In genomic region chr10:119326912-119327311, GRCm38 (mm10) we compare ENCODE assay signal across 17 mouse cellular contexts.
DNase-seq lines count a peak whose midpoint lies in the region; ATAC-seq lines count a peak whose summit lies in the region.
"Had no signal": no experiment of that assay in that cellular context is flagged by ENCODE, and none has a peak within 500 bp of the region (broad histone marks: within the 10 kb centered on the region; RNA-seq: fewer than 3 reads in every experiment).

No protein-coding gene starts in this region.

- no peaks in the 10 kb centered on the region for H3K9me3 ChIP-seq in neural tube, embryonic 15.5 days (replicated peaks)
- H3K9me3 ChIP-seq: embryonic facial prominence, embryonic 12.5 days; forebrain, embryonic 13.5 days; limb, embryonic 15.5 days; lung, embryonic 15.5 days had no signal

- no peak overlapping the region for H3K9ac ChIP-seq in neural tube, embryonic 15.5 days (replicated peaks)
- H3K9ac ChIP-seq: embryonic facial prominence, embryonic 12.5 days; forebrain, embryonic 13.5 days; limb, embryonic 15.5 days; lung, embryonic 15.5 days had no signal

- no peak for ATAC-seq in neural tube, embryonic 15.5 days (ENCODE audit: low FRiP score)
- no peak for ATAC-seq in megakaryocyte-erythroid progenitor cell, adult 5-6 weeks (replicated peaks; ENCODE audit: low FRiP score, low TSS enrichment, poor library complexity, severe bottlenecking)
- ATAC-seq: forebrain, embryonic 13.5 days; intestine, postnatal 0 days had no signal

- no peak overlapping the region for H3K4me3 ChIP-seq in neural tube, embryonic 15.5 days (replicated peaks)
- H3K4me3 ChIP-seq: embryonic facial prominence, embryonic 12.5 days; forebrain, embryonic 13.5 days; limb, embryonic 15.5 days; lung, embryonic 15.5 days had no signal

- no peaks in the 10 kb centered on the region for H3K4me1 ChIP-seq in neural tube, embryonic 15.5 days
- H3K4me1 ChIP-seq: embryonic facial prominence, embryonic 12.5 days; forebrain, embryonic 13.5 days; limb, embryonic 15.5 days; lung, embryonic 15.5 days had no signal

- no peaks in the 10 kb centered on the region for H3K27me3 ChIP-seq in neural tube, embryonic 15.5 days (replicated peaks)
- H3K27me3 ChIP-seq: embryonic facial prominence, embryonic 12.5 days; forebrain, embryonic 13.5 days; limb, embryonic 15.5 days; lung, embryonic 15.5 days had no signal

- DNase-seq in adrenal gland, postnatal 10 days = peak; percentile 7
- DNase-seq in adrenal gland, postnatal 25 days = no peak
- DNase-seq in neural tube, embryonic 10.5 days (ENCODE audit: extremely low spot score, low spot score) = peak; percentile 28
- peak; percentile 18 for DNase-seq in hindlimb bud, embryonic 11.5 days (ENCODE audit: extremely low spot score, low read depth, low spot score)
- no peak for DNase-seq in cerebellum, adult 9-10 months
- no peak for DNase-seq in cerebellum, postnatal 4 days (ENCODE audit: low spot score in 2 of 2)
- DNase-seq: cerebellum, adult 11 months; heart, postnatal 14 days; right cerebral cortex, postnatal 25 days; thymus, adult 18-20 months had no signal

- H3K36me3 ChIP-seq in neural tube, embryonic 15.5 days = no peaks in the 10 kb centered on the region
- H3K36me3 ChIP-seq: embryonic facial prominence, embryonic 12.5 days; limb, embryonic 15.5 days; lung, embryonic 15.5 days had no signal

- H3K4me2 ChIP-seq in neural tube, embryonic 15.5 days = no peak overlapping the region
- H3K4me2 ChIP-seq: embryonic facial prominence, embryonic 12.5 days; forebrain, embryonic 13.5 days; limb, embryonic 15.5 days; lung, embryonic 15.5 days had no signal

- 46% methylated on average over 6 of the region's 6 CpGs for WGBS in neural tube, embryonic 15.5 days

- H3K27ac ChIP-seq in neural tube, embryonic 15.5 days (replicated peaks) = no peak overlapping the region
- H3K27ac ChIP-seq: embryonic facial prominence, embryonic 12.5 days; forebrain, embryonic 13.5 days; limb, embryonic 15.5 days; lung, embryonic 15.5 days had no signal

Comparison
In these comparisons a context has a peak if more than half of its experiments do, and no peak if none do; other contexts are left out.
1. DNase-seq: peak in adrenal gland, postnatal 10 days (single experiment), neural tube, embryonic 10.5 days (single experiment) and hindlimb bud, embryonic 11.5 days (single experiment); none in adrenal gland, postnatal 25 days (single experiment), cerebellum, adult 9-10 months (single experiment) and cerebellum, postnatal 4 days (0 of 2).